Mouse (Mus musculus) midbrain, embryonic 13.5 days (tissue): ENCODE measurements around the gene Osbpl8. TPM values are rescaled to one million over a fixed set of nuclear protein-coding genes. Genes with fewer than 3 reads are reported as not detected.

Source experiments
- ATAC-seq: fragments of 200-750 bp; cut with Nextera tagmentation; 2 replicates; pipeline ENCODE4 v1.8.0; 2017; ENCODE audit warnings: mild to moderate bottlenecking, moderate TSS enrichment, moderate library complexity
- H3K27ac ChIP-seq: fragments of 300-500 bp; sonication (generic); 2 replicates; pipeline ENCODE4 v1.5.1; 2015; ENCODE audit warnings: inconsistent platforms, mild to moderate bottlenecking, moderate library complexity
- H3K27me3 ChIP-seq: fragments of 300-500 bp; sonication (generic); 2 replicates; pipeline ENCODE4 v1.6.1; 2015; ENCODE audit warnings: mild to moderate bottlenecking, inconsistent platforms
- H3K36me3 ChIP-seq: fragments of 300-500 bp; sonication (generic); 2 replicates; pipeline ENCODE4 v1.6.1; 2015; ENCODE audit warnings: mild to moderate bottlenecking, inconsistent platforms
- H3K4me1 ChIP-seq: fragments of 300-500 bp; sonication (generic); replicated peaks from 2 replicates; pipeline ENCODE4 v1.6.1; 2015; ENCODE audit warnings: inconsistent platforms
- H3K4me2 ChIP-seq: fragments of 300-500 bp; sonication (generic); replicated peaks from 2 replicates; pipeline ENCODE4 v1.6.1; 2015; ENCODE audit warnings: moderate library complexity, mild to moderate bottlenecking, inconsistent platforms
- H3K4me3 ChIP-seq: fragments of 300-500 bp; sonication (generic); replicated peaks from 2 replicates; pipeline ENCODE4 v1.5.1; 2015; ENCODE audit warnings: mild to moderate bottlenecking, inconsistent platforms
- H3K9ac ChIP-seq: fragments of 300-500 bp; sonication (generic); replicated peaks from 2 replicates; pipeline ENCODE4 v1.6.1; 2015; ENCODE audit warnings: mild to moderate bottlenecking, inconsistent platforms
- H3K9me3 ChIP-seq: fragments of 300-500 bp; sonication (generic); 2 replicates; pipeline ENCODE4 v1.6.1; 2016; ENCODE audit warnings: mild to moderate bottlenecking, inconsistent platforms
- WGBS: fragments of 180-500 bp; shearing (Covaris S2); methylation state at CpG from one replicate; pipeline ENCODE4 v1.1.7; 2015; 5-methylcytosine and 5-hydroxymethylcytosine counted together
- polyA plus RNA-seq: library from polyadenylated mRNA; unstranded; fragments of >200 nt; fragmentation: Nextera tagmentation; extraction: Ambion mirVana; gene quantifications from 2 replicates; pipeline ENCODE4 v1.2.1, GENCODE M21; 2015

Osbpl8 gene
- polyA plus RNA-seq, 1 experiment from 2014 or later, result 18.5 TPM

- Histone ChIP-seq H3K4me3 (no peak overlapping the region), H3K4me2 (no peak overlapping the region), H3K9me3 (no peaks in the 10 kb centered on the region), H3K9ac (no peak overlapping the region), H3K4me1 (no peaks in the 10 kb centered on the region), H3K27me3 (no peaks in the 10 kb centered on the region), H3K27ac (no peak overlapping the region), H3K36me3 (no peaks in the 10 kb centered on the region)
- WGBS, result 91% methylated on average over 13 of the region's 13 CpGs
- ATAC-seq, result no peak
Observed at GRCm38 (mm10) chr10:111308850-111309501, 144.4 kb downstream of the Osbpl8 start.

GRCm38 (mm10) chr10:111313282-111313681 is 148.7 kb downstream of the Osbpl8 start:
- no peak overlapping the region for H3K9ac ChIP-seq
- H3K4me1 ChIP-seq, result no peaks in the 10 kb centered on the region
- no peaks in the 10 kb centered on the region for H3K36me3 ChIP-seq
- H3K27ac ChIP-seq, result no peak overlapping the region
- no peaks in the 10 kb centered on the region for H3K9me3 ChIP-seq
- H3K4me3 ChIP-seq, result no peak overlapping the region
- WGBS, result 80% methylated on average over 6 of the region's 6 CpGs
- no peak for ATAC-seq
- H3K27me3 ChIP-seq, result no peaks in the 10 kb centered on the region
- no peak overlapping the region for H3K4me2 ChIP-seq

GRCm38 (mm10) chr10:111314636-111315395 is 150.3 kb downstream of the Osbpl8 start:
- no peak for ATAC-seq
- no peak overlapping the region for H3K27ac ChIP-seq
- WGBS, result 82% methylated on average over 10 of the region's 10 CpGs

GRCm38 (mm10) chr10:111315940-111316339 is 151.4 kb downstream of the Osbpl8 start:
- no peaks in the 10 kb centered on the region for H3K4me1 ChIP-seq
- H3K27ac ChIP-seq, result no peak overlapping the region
- H3K27me3 ChIP-seq, result no peaks in the 10 kb centered on the region
- no peak overlapping the region for H3K4me2 ChIP-seq
- ATAC-seq, result no peak
- H3K4me3 ChIP-seq, result no peak overlapping the region
- H3K9me3 ChIP-seq, result no peaks in the 10 kb centered on the region
- H3K9ac ChIP-seq, result no peak overlapping the region
- H3K36me3 ChIP-seq, result no peaks in the 10 kb centered on the region
- WGBS, result 90% methylated on average over 3 of the region's 3 CpGs

More at GRCm38 (mm10) chr10:111314636-111315395, 150.3 kb downstream of the Osbpl8 start:
- Histone ChIP-seq H3K4me3 (no peak overlapping the region), H3K9ac (no peak overlapping the region), H3K27me3 (no peaks in the 10 kb centered on the region), H3K4me2 (no peak overlapping the region), H3K4me1 (no peaks in the 10 kb centered on the region), H3K9me3 (no peaks in the 10 kb centered on the region), H3K36me3 (no peaks in the 10 kb centered on the region)

- 67% methylated on average over 3 of the region's 3 CpGs for WGBS
Observed at GRCm38 (mm10) chr10:111318021-111318420, 153.5 kb downstream of the Osbpl8 start.

GRCm38 (mm10) chr10:111318805-111319500 is 154.4 kb downstream of the Osbpl8 start:
- Histone ChIP-seq H3K4me3 (no peak overlapping the region), H3K4me1 (no peaks in the 10 kb centered on the region), H3K9ac (no peak overlapping the region), H3K27me3 (no peaks in the 10 kb centered on the region), H3K9me3 (no peaks in the 10 kb centered on the region), H3K27ac (no peak overlapping the region), H3K4me2 (no peak overlapping the region), H3K36me3 (no peaks in the 10 kb centered on the region)
- no peak for ATAC-seq
- 90% methylated on average over 9 of the region's 9 CpGs for WGBS

More at GRCm38 (mm10) chr10:111318021-111318420, 153.5 kb downstream of the Osbpl8 start:
- Histone ChIP-seq H3K9me3 (no peaks in the 10 kb centered on the region), H3K36me3 (no peaks in the 10 kb centered on the region), H3K27ac (no peak overlapping the region), H3K9ac (no peak overlapping the region), H3K4me2 (no peak overlapping the region), H3K4me1 (no peaks in the 10 kb centered on the region), H3K4me3 (no peak overlapping the region), H3K27me3 (no peaks in the 10 kb centered on the region)
- 0 out of 2 replicates have a peak, but pooled peaks have one; percentile 43 for ATAC-seq

GRCm38 (mm10) chr10:111320579-111320978 is 156.0 kb downstream of the Osbpl8 start:
- H3K9me3 ChIP-seq, result no peaks in the 10 kb centered on the region
- H3K36me3 ChIP-seq, result no peaks in the 10 kb centered on the region
- H3K4me2 ChIP-seq, result no peak overlapping the region
- no peak overlapping the region for H3K9ac ChIP-seq
- no peaks in the 10 kb centered on the region for H3K4me1 ChIP-seq
- H3K27me3 ChIP-seq, result no peaks in the 10 kb centered on the region
- no peak overlapping the region for H3K27ac ChIP-seq
- ATAC-seq, result no peak
- H3K4me3 ChIP-seq, result no peak overlapping the region

GRCm38 (mm10) chr10:111327957-111328356 is 163.4 kb downstream of the Osbpl8 start:
- Histone ChIP-seq H3K36me3 (no peaks in the 10 kb centered on the region), H3K4me1 (no peaks in the 10 kb centered on the region), H3K27me3 (no peaks in the 10 kb centered on the region), H3K4me3 (no peak overlapping the region), H3K4me2 (no peak overlapping the region), H3K9ac (no peak overlapping the region), H3K9me3 (no peaks in the 10 kb centered on the region), H3K27ac (no peak overlapping the region)
- 84% methylated on average over 4 of the region's 4 CpGs for WGBS
- ATAC-seq, result no peak

- Histone ChIP-seq H3K36me3 (no peaks in the 10 kb centered on the region), H3K4me3 (no peak overlapping the region), H3K4me2 (no peak overlapping the region), H3K9ac (no peak overlapping the region), H3K4me1 (no peaks in the 10 kb centered on the region), H3K27ac (no peak overlapping the region), H3K27me3 (no peaks in the 10 kb centered on the region), H3K9me3 (no peaks in the 10 kb centered on the region)
- 89% methylated on average over 5 of the region's 5 CpGs for WGBS
- no peak for ATAC-seq
Observed at GRCm38 (mm10) chr10:111329326-111329725, 164.8 kb downstream of the Osbpl8 start.

GRCm38 (mm10) chr10:111334902-111335301 is 170.3 kb downstream of the Osbpl8 start:
- 95% methylated on average over 2 of the region's 2 CpGs for WGBS
- Histone ChIP-seq H3K27ac (no peak overlapping the region), H3K4me2 (no peak overlapping the region), H3K4me1 (peaks cover 8% of the 10 kb centered on the region), H3K27me3 (no peaks in the 10 kb centered on the region), H3K9ac (no peak overlapping the region), H3K36me3 (no peaks in the 10 kb centered on the region), H3K4me3 (no peak overlapping the region), H3K9me3 (no peaks in the 10 kb centered on the region)
- no peak for ATAC-seq

GRCm38 (mm10) chr10:111335517-111336352 is 171.2 kb downstream of the Osbpl8 start:
- Histone ChIP-seq H3K9me3 (no peaks in the 10 kb centered on the region), H3K4me1 (peaks cover 8% of the 10 kb centered on the region), H3K4me3 (no peak overlapping the region), H3K9ac (no peak overlapping the region), H3K27ac (no peak overlapping the region), H3K36me3 (no peaks in the 10 kb centered on the region), H3K4me2 (peak overlapping the region; percentile 34), H3K27me3 (no peaks in the 10 kb centered on the region)
- ATAC-seq, result peak; percentile 80
- WGBS, result 20% methylated on average over 29 of the region's 29 CpGs
